22 mouse cellular contexts compared by ENCODE assay signal in genomic region chr2:27727994-27728854, GRCm38 (mm10). TPM values are rescaled to one million over a fixed set of nuclear protein-coding genes. Genes with fewer than 3 reads are reported as not detected.
DNase-seq lines count a peak whose midpoint lies in the region; ATAC-seq and TF ChIP-seq lines count a peak whose summit lies in the region.
"Had no signal": no experiment of that assay in that cellular context is flagged by ENCODE, and none has a peak within 500 bp of the region (broad histone marks: within the 10 kb centered on the region; RNA-seq: fewer than 3 reads in every experiment).

No protein-coding gene starts in this region.

- TF ChIP-seq RAD21 in CH12.LX (IDR thresholded peaks at IDR 0.05; ENCODE audit: low read depth, low read length): no peak

- no peaks in the 10 kb centered on the region for H3K36me3 ChIP-seq in hindbrain, embryonic 10.5 days
- H3K36me3 ChIP-seq in hindbrain, embryonic 12.5 days: no peaks in the 10 kb centered on the region
- no peaks in the 10 kb centered on the region for H3K36me3 ChIP-seq in thymus, adult 2 months (ENCODE audit: control insufficient read depth, insufficient read depth, low read length)
- H3K36me3 ChIP-seq in CH12.LX (replicated peaks in 1 of 2; ENCODE audit: control insufficient read depth in 1 of 2, insufficient read depth in 1 of 2, low read length in 1 of 2) (no peaks in the 10 kb centered on the region), macrophage (ENCODE audit: inconsistent target) (no peaks in the 10 kb centered on the region)
- H3K36me3 ChIP-seq: embryonic facial prominence, embryonic 12.5 days; G1E; heart, embryonic 12.5 days; limb, embryonic 15.5 days; midbrain, embryonic 13.5 days had no signal

- H3K4me1 ChIP-seq in hindbrain, embryonic 10.5 days (replicated peaks): peaks cover 48% of the 10 kb centered on the region
- H3K4me1 ChIP-seq in hindbrain, embryonic 12.5 days: peaks cover 42% of the 10 kb centered on the region
- H3K4me1 ChIP-seq in thymus, adult 2 months (replicated peaks; ENCODE audit: control insufficient read depth, insufficient read depth, low read length): peaks cover 25% of the 10 kb centered on the region
- peaks cover 13 to 39% of the 10 kb centered on the region in 2 experiments for H3K4me1 ChIP-seq in CH12.LX (ENCODE audit: control insufficient read depth in 1 of 2, insufficient read depth in 2 of 2)

- DNase-seq in hindbrain, embryonic 10.5 days (ENCODE audit: low spot score): no peak
- DNase-seq in thymus, postnatal 14 days: peak; percentile 20
- no peak for DNase-seq in thymus, adult 2 months
- peak; percentile 37 for DNase-seq in CH12.LX (ENCODE audit: extremely low read depth)
- DNase-seq in adrenal gland, postnatal 4 days (ENCODE audit: low spot score in 2 of 2): no peak
- DNase-seq: cerebellum, adult 8-10 months; gastrocnemius, postnatal 25 days; kidney, adult 8-10 months; kidney, postnatal 14 days; layer of hippocampus, postnatal 36 days; liver, postnatal 0 days; lung, postnatal 10 days had no signal

- in situ Hi-C loops in CH12.LX (cut with MboI; ENCODE audit: low pct_ligation_motif_present, low pct_unique_long_range_greater_than_20kb, low sequenced_read_pairs): loop anchor here (25.0 kb wide), 1 partner anchor 441 kb away; no protein-coding TSS in a partner anchor

- peak overlapping the region; percentile 23; the same call in 1 of the 2 replicates for H3K27ac ChIP-seq in hindbrain, embryonic 10.5 days
- no peak overlapping the region for H3K27ac ChIP-seq in hindbrain, embryonic 12.5 days
- H3K27ac ChIP-seq in thymus, adult 2 months (ENCODE audit: control insufficient read depth, insufficient read depth, low read length): no peak overlapping the region
- H3K27ac ChIP-seq in CH12.LX (ENCODE audit: insufficient read depth, low read depth): no peak overlapping the region
- peak overlapping the region; percentile 25; the same call in 1 of the 2 replicates for H3K27ac ChIP-seq in macrophage
- H3K27ac ChIP-seq: embryonic facial prominence, embryonic 12.5 days; forebrain, embryonic 13.5 days; layer of hippocampus, adult 2 months; limb, embryonic 15.5 days; midbrain, embryonic 13.5 days had no signal

- no peaks in the 10 kb centered on the region for H3K9me3 ChIP-seq in hindbrain, embryonic 10.5 days
- no peaks in the 10 kb centered on the region for H3K9me3 ChIP-seq in hindbrain, embryonic 12.5 days (replicated peaks)
- H3K9me3 ChIP-seq in CH12.LX (replicated peaks; ENCODE audit: low read length): no peaks in the 10 kb centered on the region
- H3K9me3 ChIP-seq: embryonic facial prominence, embryonic 12.5 days; forebrain, embryonic 13.5 days; G1E; heart, embryonic 12.5 days; limb, embryonic 15.5 days; midbrain, embryonic 13.5 days had no signal

- H3K9ac ChIP-seq in hindbrain, embryonic 12.5 days: no peak overlapping the region
- H3K9ac ChIP-seq in CH12.LX (ENCODE audit: insufficient read depth, low read depth): no peak overlapping the region
- H3K9ac ChIP-seq: embryonic facial prominence, embryonic 12.5 days; forebrain, embryonic 13.5 days; heart, embryonic 12.5 days; limb, embryonic 15.5 days; liver, postnatal 0 days; midbrain, embryonic 13.5 days had no signal

- 65% methylated on average over 14 of the region's 14 CpGs for WGBS in hindbrain, embryonic 10.5 days
- WGBS in hindbrain, embryonic 12.5 days: 57% methylated on average over 14 of the region's 14 CpGs
- 20% methylated on average over 14 of the region's 14 CpGs for WGBS in thymus, adult 2 months
- WGBS in macrophage (ENCODE audit: missing documents): 48% methylated on average over 14 of the region's 14 CpGs

- no peak for TF ChIP-seq EP300 in CH12.LX (IDR thresholded peaks at IDR 0.05; ENCODE audit: low read length)

- no peak for TF ChIP-seq CTCF in thymus, adult 2 months (IDR thresholded peaks at IDR 0.05; ENCODE audit: borderline replicate concordance, control insufficient read depth, extremely low read depth, insufficient read depth, low read length, poor library complexity)
- TF ChIP-seq CTCF in CH12.LX (conservative IDR thresholded peaks at IDR 0.05 in 1 of 2, IDR thresholded peaks at IDR 0.05 in 1 of 2; ENCODE audit: low read depth in 2 of 2, low read length in 2 of 2): no peak

- H3K4me2 ChIP-seq in hindbrain, embryonic 12.5 days (replicated peaks): no peak overlapping the region
- no peak overlapping the region; the same call in 1 of the 2 replicates for H3K4me2 ChIP-seq in CH12.LX (ENCODE audit: insufficient read depth, low read depth, poor library complexity, severe bottlenecking)
- H3K4me2 ChIP-seq: embryonic facial prominence, embryonic 12.5 days; forebrain, embryonic 13.5 days; heart, embryonic 12.5 days; limb, embryonic 15.5 days; midbrain, embryonic 13.5 days had no signal

- H3K27me3 ChIP-seq in hindbrain, embryonic 10.5 days (ENCODE audit: insufficient read depth, poor library complexity, severe bottlenecking): no peaks in the 10 kb centered on the region
- H3K27me3 ChIP-seq in hindbrain, embryonic 12.5 days: no peaks in the 10 kb centered on the region
- H3K27me3 ChIP-seq in thymus, adult 2 months (ENCODE audit: control insufficient read depth, insufficient read depth, low read length): no peaks in the 10 kb centered on the region
- H3K27me3 ChIP-seq in CH12.LX (replicated peaks): no peaks in the 10 kb centered on the region
- H3K27me3 ChIP-seq: embryonic facial prominence, embryonic 12.5 days; heart, embryonic 12.5 days; limb, embryonic 15.5 days; midbrain, embryonic 13.5 days had no signal

- H3K4me3 ChIP-seq in hindbrain, embryonic 10.5 days: no peak overlapping the region
- H3K4me3 ChIP-seq in hindbrain, embryonic 12.5 days: no peak overlapping the region
- H3K4me3 ChIP-seq in thymus, adult 2 months (ENCODE audit: control insufficient read depth, insufficient read depth, low read length): no peak overlapping the region
- H3K4me3 ChIP-seq in CH12.LX (replicated peaks in 1 of 3; ENCODE audit: low read depth in 2 of 3, low read length in 2 of 3, poor library complexity in 1 of 3) (no peak overlapping the region), macrophage (ENCODE audit: inconsistent target) (no peak overlapping the region)
- H3K4me3 ChIP-seq: embryonic facial prominence, embryonic 12.5 days; erythroblast, embryonic 14.5 days; forebrain, embryonic 13.5 days; heart, embryonic 12.5 days; layer of hippocampus, adult 2 months; limb, embryonic 15.5 days; midbrain, embryonic 13.5 days had no signal

- H3K79me2 ChIP-seq in CH12.LX (replicated peaks; ENCODE audit: control insufficient read depth, extremely low read depth, insufficient read depth, poor library complexity, severe bottlenecking): no peaks in the 10 kb centered on the region
- peaks cover 100% of the 10 kb centered on the region; the same call in 1 of the 2 replicates for H3K79me2 ChIP-seq in macrophage (ENCODE audit: inconsistent target)

- no peak for TF ChIP-seq POLR2A in thymus, adult 2 months (IDR thresholded peaks at IDR 0.05; ENCODE audit: control insufficient read depth, extremely low read depth, insufficient read depth, low read length, poor library complexity)
- no peak for TF ChIP-seq POLR2A in CH12.LX (IDR thresholded peaks at IDR 0.05; ENCODE audit: low read depth, low read length)

- dilution Hi-C loops in CH12.LX (cut with MboI; ENCODE audit: extremely low pct_ligation_motif_present, extremely low pct_unique_long_range_greater_than_20kb, low sequenced_read_pairs): no loop called here

- ATAC-seq in hindbrain, embryonic 12.5 days (ENCODE audit: low FRiP score): no peak
- ATAC-seq: forebrain, embryonic 13.5 days; liver, postnatal 0 days; midbrain, embryonic 13.5 days had no signal

TF ChIP-seq in CH12.LX, 34 proteins besides CTCF, POLR2A, EP300 and RAD21:
- TF ChIP-seq RCOR1 (conservative IDR thresholded peaks at IDR 0.05; ENCODE audit: low read depth, low read length) (no peak), USF2 (conservative IDR thresholded peaks at IDR 0.05; ENCODE audit: low read depth, low read length) (no peak), ELF1 (IDR thresholded peaks at IDR 0.05; ENCODE audit: low read depth, low read length) (no peak), ZKSCAN1 (IDR thresholded peaks at IDR 0.05; ENCODE audit: borderline replicate concordance, low read depth, low read length) (no peak), GABPA (IDR thresholded peaks at IDR 0.05; ENCODE audit: insufficient replicate concordance, low read depth, low read length) (no peak), JUN (IDR thresholded peaks at IDR 0.05; ENCODE audit: insufficient read depth, low read depth, low read length) (no peak), MXI1 (IDR thresholded peaks at IDR 0.05; ENCODE audit: low read depth, low read length) (no peak), TBP (conservative IDR thresholded peaks at IDR 0.05; ENCODE audit: low read depth, low read length) (no peak), ZC3H11A (IDR thresholded peaks at IDR 0.05; ENCODE audit: low read depth, low read length) (no peak)

RNA-seq across cellular contexts. Expression of gene Rxra, which starts 52.0 kb away (rescaled TPM):
- 10.0 and 10.3 TPM in 2 replicates for polyA plus RNA-seq in hindbrain, embryonic 10.5 days (2016; fragmentation: Nextera tagmentation; extraction: Ambion mirVana)
- 11.1 and 11.2 TPM in 2 replicates for polyA plus RNA-seq in hindbrain, embryonic 12.5 days (2016; fragmentation: Nextera tagmentation; extraction: Ambion mirVana)
- polyA plus RNA-seq in thymus, adult 2 months (2012; rRNA removed): 35.9 and 40.3 TPM in 2 replicates
- total RNA-seq in CH12.LX (2012; rRNA removed) (2.1 and 2.6 TPM in 2 replicates), CH12.LX (2014; rRNA removed) (1.8 and 2.4 TPM in 2 replicates)
- polyA plus RNA-seq in CH12.LX (2012; ENCODE audit: insufficient read length, low read depth) (4.1 and 5.5 TPM in 2 replicates), macrophage (2018) (41.3 to 42.8 TPM (median 41.9 TPM) in 3 replicates)
- 10 to 100 TPM in 21 of 26 experiments, 1 to 10 TPM in 5; 3.9 to 46.2 (median 29.2) TPM for total RNA-seq in macrophage (2018; cell fraction: chromatin; rRNA removed)
- 10 to 100 TPM; 24.1 to 65.6 (median 50.5) TPM for total RNA-seq in macrophage (2018; cell fraction: cytosol; rRNA removed)
- 10 to 100 TPM in 25 of 26 experiments, 1 to 10 TPM in 1; 8.2 to 53.4 (median 42.8) TPM for total RNA-seq in macrophage (2018; cell fraction: nucleus; rRNA removed)
- total RNA-seq in adrenal gland, postnatal 4 days (2021): 10 to 100 TPM; 58.4 to 59.3 TPM
- polyA plus RNA-seq: G1E had no signal

Comparison
In these comparisons a context has a peak if more than half of its experiments do, and no peak if none do; other contexts are left out.
1. DNase-seq: peak in thymus, postnatal 14 days (single experiment) and CH12.LX (single experiment); none in hindbrain, embryonic 10.5 days (single experiment), thymus, adult 2 months (single experiment) and adrenal gland, postnatal 4 days (0 of 2).
2. H3K27ac ChIP-seq: peak in hindbrain, embryonic 10.5 days (single experiment) and macrophage (single experiment); none in hindbrain, embryonic 12.5 days (single experiment), thymus, adult 2 months (single experiment) and CH12.LX (single experiment).